Mouse (Mus musculus): Measurements from ENCODE around the gene Pcbp2. TPM values are rescaled to one million over a fixed set of nuclear protein-coding genes. Genes with fewer than 3 reads are reported as not detected.

Gene Pcbp2
- total RNA-seq, 2 experiments from 2014 or later: 482 to 500 TPM

Other genes with a start within 250 kb of the Pcbp2 start
- gene Itgb7, start 238.6 kb upstream of the Pcbp2 start, total RNA-seq (2021): 1 to 10 TPM; 1.6 to 1.8 TPM
- gene Rarg, start 213.0 kb upstream of the Pcbp2 start, total RNA-seq (2021): 10 to 100 TPM; 20.0 to 21.9 TPM
- not detected for gene Gm9918, start 200.0 kb upstream of the Pcbp2 start, total RNA-seq (2021)
- gene Mfsd5, start 191.1 kb upstream of the Pcbp2 start, total RNA-seq (2021): 10 to 100 TPM; 18.1 to 19.4 TPM
- gene Espl1, start 174.3 kb upstream of the Pcbp2 start, total RNA-seq (2021): 1 to 10 TPM; 1.0 to 2.1 TPM
- 100 to 1,000 TPM; 308 to 311 TPM for gene Pfdn5, start 144.4 kb upstream of the Pcbp2 start, total RNA-seq (2021)
- gene Myg1, start 138.8 kb upstream of the Pcbp2 start, total RNA-seq (2021): 10 to 100 TPM; 17.7 to 22.7 TPM
- 10 to 100 TPM; 12.5 to 12.8 TPM for gene Aaas, start 119.8 kb upstream of the Pcbp2 start, total RNA-seq (2021)
- gene Sp7, start 103.4 kb upstream of the Pcbp2 start, total RNA-seq (2021): not detected
- 10 to 100 TPM; 45.7 to 49.1 TPM for gene Sp1, start 64.4 kb upstream of the Pcbp2 start, total RNA-seq (2021)
- gene Amhr2, start 25.2 kb upstream of the Pcbp2 start, total RNA-seq (2021): under 1 TPM; 0.16 to 0.78 TPM
- gene Prr13, start 11.5 kb upstream of the Pcbp2 start, total RNA-seq (2021): 10 to 100 TPM; 19.4 to 26.1 TPM
- gene Gm10337, start 33.2 kb downstream of the Pcbp2 start, total RNA-seq (2021): not detected
- 1 to 10 TPM; 3.5 to 3.6 TPM for gene Map3k12, start 46.5 kb downstream of the Pcbp2 start, total RNA-seq (2021)
- gene Tarbp2, start 47.7 kb downstream of the Pcbp2 start, total RNA-seq (2021): 10 to 100 TPM; 45.5 to 48.2 TPM
- gene Npff, start 54.4 kb downstream of the Pcbp2 start, total RNA-seq (2021): 1 to 10 TPM in 1 of 2 experiments, under 1 TPM in 1; 0.89 to 1.4 TPM
- gene Gm28047, start 154.5 kb downstream of the Pcbp2 start, total RNA-seq (2021): 1 to 10 TPM in 1 of 2 experiments, under 1 TPM in 1; 0.94 to 1.1 TPM
- 10 to 100 TPM; 52.3 to 56.5 TPM for gene Atf7, start 154.9 kb downstream of the Pcbp2 start, total RNA-seq (2021)
- 10 to 100 TPM; 42.5 to 46.1 TPM for gene Atp5g2, start 201.8 kb downstream of the Pcbp2 start, total RNA-seq (2021)

All from heart, postnatal 36 days (tissue).